Mouse (Mus musculus) kidney, adult 10 weeks (tissue): ENCODE results near the gene Gm49383. TPM values are rescaled to one million over a fixed set of nuclear protein-coding genes. Genes with fewer than 3 reads are reported as not detected.

Experiments used
- polyA plus RNA-seq: library from polyadenylated mRNA; stranded (reverse); fragments of 350-450 nt; fragmentation: Illumina TruSeq; extraction: RNeasy Lipid Tissue Mini Kit (QIAGEN cat#74804); gene quantifications from one replicate; pipeline ENCODE4 v1.2.3, GENCODE M21; 2014; ENCODE audit warnings: low read depth, low replicate concordance

Gm49383 gene
- polyA plus RNA-seq: 3.4 TPM

GRCm38 (mm10) chr12:69196444-69197377 lies at the start of gene Gm49383:
Gene Gm49383 (minus strand): TSS chr12:69197104.

GRCm38 (mm10) chr12:69240876-69241275 lies 44.0 kb upstream of the Gm49383 start, which contains the start of gene Klhdc1:
Gene Klhdc1 (plus strand): TSS chr12:69241176.

GRCm38 (mm10) chr12:69227776-69228466 lies 31.0 kb upstream of the Gm49383 start, which contains the start of gene Pole2:
Gene Pole2 (minus strand): TSS chr12:69228195.

GRCm38 (mm10) chr12:69204052-69204833 lies 7.3 kb upstream of the Gm49383 start, which contains the start of gene Gm49384:
Gene Gm49384 (minus strand): TSS chr12:69204267.

GRCm38 (mm10) chr12:69198164-69198535 lies 1.2 kb upstream of the Gm49383 start, which contains the start of gene Dnaaf2:
Gene Dnaaf2 (minus strand): TSS chr12:69198429.

GRCm38 (mm10) chr12:69183583-69184308 lies 13.2 kb downstream of the Gm49383 start, which contains the start of the genes Rpl36al and Mgat2:
Gene Rpl36al (minus strand): TSS chr12:69184083.
Gene Mgat2 (plus strand): TSS chr12:69184157.

GRCm38 (mm10) chr12:69168461-69169106 lies 28.3 kb downstream of the Gm49383 start, which contains the start of gene Lrr1:
Gene Lrr1 (plus strand): TSS chr12:69168814.

GRCm38 (mm10) chr12:69158765-69159577 lies 37.9 kb downstream of the Gm49383 start, which contains the start of gene Rps29:
Gene Rps29 (minus strand): TSS chr12:69159186.

Other genes with a start within 250 kb of the Gm49383 start
- gene Rps29, start 37.9 kb downstream of the Gm49383 start, polyA plus RNA-seq: 36.7 TPM
- gene Lrr1, start 28.3 kb downstream of the Gm49383 start, polyA plus RNA-seq: not detected
- 161 TPM for gene Rpl36al, start 13.0 kb downstream of the Gm49383 start, polyA plus RNA-seq
- gene Mgat2, start 12.9 kb downstream of the Gm49383 start, polyA plus RNA-seq: 195 TPM
- gene Dnaaf2, start 1.3 kb upstream of the Gm49383 start, polyA plus RNA-seq: 1.6 TPM
- gene Gm49384, start 7.2 kb upstream of the Gm49383 start, polyA plus RNA-seq: 9.1 TPM
- gene Pole2, start 31.1 kb upstream of the Gm49383 start, polyA plus RNA-seq: 4.6 TPM
- gene Klhdc1, start 44.1 kb upstream of the Gm49383 start, polyA plus RNA-seq: 11.8 TPM
- 131 TPM for gene Klhdc2, start 99.6 kb upstream of the Gm49383 start, polyA plus RNA-seq
- 87.2 TPM for gene Nemf, start 160.1 kb upstream of the Gm49383 start, polyA plus RNA-seq
- 57.1 TPM for gene Arf6, start 175.0 kb upstream of the Gm49383 start, polyA plus RNA-seq
- gene Gm9887, start 175.4 kb upstream of the Gm49383 start, polyA plus RNA-seq: not detected